Mouse (Mus musculus) c-Kit-positive CD71-positive TER-119-positive erythroid progenitor cells, embryonic 14.5 days (primary cell): ENCODE results near the gene Esp31.

Source experiments
- DNase-seq: peaks from one replicate; pipeline ENCODE4 v3.0.0-alpha.2; 2013; ENCODE audit warnings: low spot score

Esp31 gene

GRCm38 (mm10) chr17:38639147-38639546 lies at the start of gene Esp31:
Esp31 (plus strand) TSS chr17:38639447.
- no peak for DNase-seq
